Mouse (Mus musculus): Measurements from ENCODE around the gene Lemd2. TPM values are rescaled to one million over a fixed set of nuclear protein-coding genes. Genes with fewer than 3 reads are reported as not detected.

The Lemd2 gene
- polyA plus RNA-seq, 2 experiments: 3.1 to 16.4 TPM

DNA sequence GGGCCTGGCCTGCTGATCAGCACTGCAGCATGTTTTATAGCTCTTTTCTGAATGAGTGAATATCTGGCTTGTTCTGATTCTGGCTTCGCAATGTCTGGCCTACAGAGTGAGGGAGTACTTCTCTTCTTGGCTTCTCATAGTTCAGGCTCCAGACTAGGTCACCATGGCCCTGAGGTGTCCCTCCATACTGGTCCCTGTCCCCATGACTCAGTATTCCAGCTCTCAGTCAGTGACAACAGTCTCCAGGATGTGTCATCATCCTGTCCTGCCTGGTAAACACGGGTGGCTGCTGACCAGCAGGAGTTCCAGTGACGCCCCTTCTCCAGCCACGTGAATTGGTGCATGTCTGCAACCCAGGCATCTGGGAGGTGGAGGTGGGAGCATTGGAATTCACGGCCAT, 33.1 kb downstream of the Lemd2 start:
- Histone ChIP-seq H3K4me1 (replicated peaks; ENCODE audit: control insufficient read depth in 2 of 2, insufficient read depth in 2 of 2, low read length in 1 of 2) (peaks cover 0 to 4% of the 10 kb centered on the region in 2 experiments; a peak in 1 of 4 replicates), H3K4me3 (ENCODE audit: insufficient read depth in 1 of 2, low read depth in 2 of 2, low read length in 2 of 2) (no peak overlapping the region), H3K9me3 (ENCODE audit: control insufficient read depth, low read length) (no peaks in the 10 kb centered on the region), H3K9ac (replicated peaks) (no peak overlapping the region), H3K27me3 (ENCODE audit: control insufficient read depth, insufficient read depth, low read length) (no peaks in the 10 kb centered on the region), H3K36me3 (replicated peaks; ENCODE audit: control insufficient read depth, insufficient read depth, low read depth) (no peaks in the 10 kb centered on the region), H3K4me2 (ENCODE audit: low read depth) (no peak overlapping the region), H3K27ac (no peak overlapping the region)
- ATAC-seq (ENCODE audit: insufficient read depth) (no peak), DNase-seq (ENCODE audit: low read depth in 3 of 3, low spot score in 3 of 3) (no peak)
- WGBS (ENCODE audit: insufficient replicate concordance): 56% methylated on average over 5 of the region's 5 CpGs
- TF ChIP-seq CTCF (IDR thresholded peaks at IDR 0.05; ENCODE audit: low read depth): no peak
- TF ChIP-seq EP300 (IDR thresholded peaks at IDR 0.05; ENCODE audit: low read depth): no peak

DNA sequence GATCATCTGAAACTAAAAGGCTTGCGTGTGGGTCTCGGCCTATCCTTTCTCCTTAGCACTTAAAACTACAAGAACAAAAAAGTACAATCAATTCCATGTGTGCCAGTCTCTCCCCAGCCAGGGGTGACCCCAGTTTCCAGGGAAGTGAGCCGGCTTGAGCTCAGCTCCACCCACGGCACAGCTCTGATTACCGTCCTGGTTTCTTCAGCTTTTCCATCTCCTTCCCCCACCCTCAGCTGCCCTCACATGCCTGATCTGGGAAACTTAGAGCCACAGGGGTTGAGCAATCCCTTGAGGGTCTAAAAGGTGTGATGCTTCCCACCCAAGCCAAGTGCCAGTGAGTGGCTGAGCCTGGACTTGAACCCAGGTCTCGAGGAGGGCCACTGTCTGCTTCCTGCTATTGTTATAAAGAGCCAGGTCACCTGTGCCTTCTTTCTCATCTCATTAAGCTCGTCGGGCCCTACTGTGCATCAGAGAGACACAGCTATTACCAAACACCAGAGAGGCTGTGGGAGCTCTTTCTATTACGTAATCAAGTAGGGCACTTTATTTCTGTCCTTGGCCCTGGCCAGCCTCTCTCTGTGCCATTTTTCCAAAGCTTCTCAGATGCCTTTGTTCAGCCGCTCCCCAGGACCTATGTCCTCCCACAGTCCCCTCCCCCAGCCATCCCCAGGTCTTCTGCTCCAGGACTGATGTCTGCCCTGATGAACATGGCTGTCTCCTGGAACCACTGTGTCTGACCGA, 34.1 kb downstream of the Lemd2 start:
- H3K9ac ChIP-seq (replicated peaks): no peak overlapping the region
- DNase-seq (ENCODE audit: low read depth in 3 of 3, low spot score in 3 of 3) (no peak), ATAC-seq (ENCODE audit: insufficient read depth) (no peak)
- 64% methylated on average over 11 of the region's 11 CpGs for WGBS (ENCODE audit: insufficient replicate concordance)
- no peak for TF ChIP-seq EP300 (IDR thresholded peaks at IDR 0.05; ENCODE audit: low read depth)
- TF ChIP-seq CTCF (IDR thresholded peaks at IDR 0.05; ENCODE audit: low read depth): no peak
- H3K27ac ChIP-seq: no peak overlapping the region
- no peak overlapping the region for H3K4me2 ChIP-seq (ENCODE audit: low read depth)
- H3K27me3 ChIP-seq (ENCODE audit: control insufficient read depth, insufficient read depth, low read length): no peaks in the 10 kb centered on the region
- H3K36me3 ChIP-seq (replicated peaks; ENCODE audit: control insufficient read depth, insufficient read depth, low read depth): no peaks in the 10 kb centered on the region
- H3K9me3 ChIP-seq (ENCODE audit: control insufficient read depth, low read length): no peaks in the 10 kb centered on the region
- no peak overlapping the region for H3K4me3 ChIP-seq (ENCODE audit: insufficient read depth in 1 of 2, low read depth in 2 of 2, low read length in 2 of 2)
- H3K4me1 ChIP-seq (replicated peaks; ENCODE audit: control insufficient read depth in 2 of 2, insufficient read depth in 2 of 2, low read length in 1 of 2): peaks cover 4 to 10% of the 10 kb centered on the region in 2 experiments; a peak in 3 of 4 replicates

DNA sequence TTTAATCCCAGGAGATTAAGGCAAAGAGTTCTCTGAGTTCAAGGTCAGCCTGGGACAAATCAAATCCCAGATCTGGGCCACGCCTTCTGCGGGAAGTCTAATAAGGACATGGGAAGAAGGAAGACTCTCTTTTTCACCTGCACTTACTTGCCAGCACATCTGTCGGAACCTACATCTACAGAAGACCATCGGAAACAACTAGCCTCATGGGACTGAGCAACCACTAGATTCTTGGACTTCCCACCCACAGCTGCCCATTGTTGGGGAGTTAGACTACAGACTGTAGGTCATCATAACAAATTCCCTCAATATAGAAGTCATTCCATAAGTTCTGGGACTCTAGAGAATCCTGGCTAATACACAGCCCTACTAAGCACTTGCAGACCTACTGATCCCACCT, 35.7 kb downstream of the Lemd2 start:
- H3K9ac ChIP-seq (replicated peaks): no peak overlapping the region
- H3K27ac ChIP-seq: no peak overlapping the region
- H3K4me3 ChIP-seq (ENCODE audit: insufficient read depth in 1 of 2, low read depth in 2 of 2, low read length in 2 of 2): no peak overlapping the region
- H3K9me3 ChIP-seq (ENCODE audit: control insufficient read depth, low read length): no peaks in the 10 kb centered on the region
- WGBS (ENCODE audit: insufficient replicate concordance): 84% methylated on average over 4 of the region's 4 CpGs
- H3K4me2 ChIP-seq (ENCODE audit: low read depth): no peak overlapping the region
- H3K4me1 ChIP-seq (replicated peaks; ENCODE audit: control insufficient read depth in 2 of 2, insufficient read depth in 2 of 2, low read length in 1 of 2): peaks cover 4 to 10% of the 10 kb centered on the region in 2 experiments; a peak in 3 of 4 replicates
- DNase-seq (ENCODE audit: low read depth in 3 of 3, low spot score in 3 of 3) (no peak), ATAC-seq (ENCODE audit: insufficient read depth) (no peak)
- no peaks in the 10 kb centered on the region for H3K36me3 ChIP-seq (replicated peaks; ENCODE audit: control insufficient read depth, insufficient read depth, low read depth)
- no peaks in the 10 kb centered on the region for H3K27me3 ChIP-seq (ENCODE audit: control insufficient read depth, insufficient read depth, low read length)
- TF ChIP-seq EP300 (IDR thresholded peaks at IDR 0.05; ENCODE audit: low read depth): no peak
- no peak for TF ChIP-seq CTCF (IDR thresholded peaks at IDR 0.05; ENCODE audit: low read depth)

DNA sequence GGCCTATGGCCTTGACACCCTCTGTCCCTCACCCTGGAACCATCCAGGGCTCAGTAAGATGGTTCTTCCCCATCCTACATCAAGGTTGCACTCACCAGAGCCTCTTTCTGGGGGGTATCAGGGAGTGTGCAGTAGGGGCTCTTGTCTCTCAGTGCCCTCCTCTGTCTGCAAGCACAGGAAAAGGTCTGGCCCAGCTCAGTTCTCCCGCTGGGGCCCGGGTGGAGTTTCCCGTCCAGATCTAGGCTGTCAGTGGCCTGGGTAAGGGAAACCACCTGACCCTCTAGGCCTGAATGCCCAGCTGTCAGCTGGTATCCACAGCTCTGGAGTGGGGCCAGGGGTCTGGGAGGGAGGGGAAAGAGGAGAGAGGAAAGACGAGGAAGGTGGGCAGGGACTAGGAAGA, 36.7 kb downstream of the Lemd2 start, which contains the start of gene Ip6k3:
TSS of gene Ip6k3 (minus strand) at position 251 of the 400 bp plus-strand sequence.
- WGBS (ENCODE audit: insufficient replicate concordance): 48% methylated on average over 4 of the region's 4 CpGs

DNA sequence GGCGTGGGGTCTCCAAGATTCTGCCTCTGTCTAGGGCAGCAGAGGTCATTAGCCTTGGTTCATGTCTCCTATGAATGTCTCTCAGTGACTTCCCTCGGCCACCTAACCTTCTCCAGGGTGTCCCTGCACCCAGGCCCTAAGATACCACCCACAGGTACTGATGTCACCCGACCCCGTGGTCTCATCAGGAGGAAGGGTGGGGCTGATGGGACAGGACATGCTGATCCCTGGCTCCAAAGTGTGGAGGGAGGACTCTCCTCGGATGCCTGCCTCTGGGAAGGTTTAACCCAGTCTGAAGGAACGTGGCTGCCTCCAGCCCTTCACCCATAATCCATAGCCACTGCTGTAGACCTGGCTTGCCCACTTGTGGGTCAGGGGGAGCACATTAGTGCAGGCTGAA, 37.4 kb downstream of the Lemd2 start:
- Histone ChIP-seq H3K36me3 (replicated peaks; ENCODE audit: control insufficient read depth, insufficient read depth, low read depth) (no peaks in the 10 kb centered on the region), H3K4me1 (replicated peaks; ENCODE audit: control insufficient read depth in 2 of 2, insufficient read depth in 2 of 2, low read length in 1 of 2) (peaks cover 4 to 10% of the 10 kb centered on the region in 2 experiments; a peak in 3 of 4 replicates), H3K4me2 (ENCODE audit: low read depth) (no peak overlapping the region), H3K9me3 (ENCODE audit: control insufficient read depth, low read length) (no peaks in the 10 kb centered on the region), H3K27ac (no peak overlapping the region), H3K4me3 (ENCODE audit: insufficient read depth in 1 of 2, low read depth in 2 of 2, low read length in 2 of 2) (no peak overlapping the region), H3K9ac (replicated peaks) (no peak overlapping the region), H3K27me3 (ENCODE audit: control insufficient read depth, insufficient read depth, low read length) (no peaks in the 10 kb centered on the region)
- no peak for DNase-seq (ENCODE audit: low read depth in 3 of 3, low spot score in 3 of 3)
- ATAC-seq (ENCODE audit: insufficient read depth): no peak
- TF ChIP-seq CTCF (IDR thresholded peaks at IDR 0.05; ENCODE audit: low read depth) (no peak), EP300 (IDR thresholded peaks at IDR 0.05; ENCODE audit: low read depth) (no peak)
- WGBS (ENCODE audit: insufficient replicate concordance): 63% methylated on average over 6 of the region's 6 CpGs

More for the DNA sequence above, 36.7 kb downstream of the Lemd2 start, which contains the start of gene Ip6k3:
- H3K9me3 ChIP-seq (ENCODE audit: control insufficient read depth, low read length): no peaks in the 10 kb centered on the region
- H3K9ac ChIP-seq (replicated peaks): no peak within 1 kb of the TSS
- DNase-seq (ENCODE audit: low read depth in 3 of 3, low spot score in 3 of 3): no peak
- no peaks in the 10 kb centered on the region for H3K36me3 ChIP-seq (replicated peaks; ENCODE audit: control insufficient read depth, insufficient read depth, low read depth)
- no peak for ATAC-seq (ENCODE audit: insufficient read depth)
- no peak within 1 kb of the TSS for H3K27ac ChIP-seq
- H3K27me3 ChIP-seq (ENCODE audit: control insufficient read depth, insufficient read depth, low read length): no peaks in the 10 kb centered on the region
- no peak within 1 kb of the TSS for H3K4me2 ChIP-seq (ENCODE audit: low read depth)
- no peak within 1 kb of the TSS for H3K4me3 ChIP-seq (ENCODE audit: insufficient read depth in 1 of 2, low read depth in 2 of 2, low read length in 2 of 2)
- no peak for TF ChIP-seq CTCF (IDR thresholded peaks at IDR 0.05; ENCODE audit: low read depth)
- no peak for TF ChIP-seq EP300 (IDR thresholded peaks at IDR 0.05; ENCODE audit: low read depth)
- H3K4me1 ChIP-seq (replicated peaks; ENCODE audit: control insufficient read depth in 2 of 2, insufficient read depth in 2 of 2, low read length in 1 of 2): peaks cover 4 to 10% of the 10 kb centered on the region in 2 experiments; a peak in 3 of 4 replicates

Data from liver, embryonic 14.5 days (tissue).